Mouse (Mus musculus): ENCODE results near the gene Pi4ka. TPM values are rescaled to one million over a fixed set of nuclear protein-coding genes. Genes with fewer than 3 reads are reported as not detected.

Gene Pi4ka
- polyA plus RNA-seq, 1 experiment = 16.7 TPM

- Histone ChIP-seq H3K4me3 (replicated peaks) (no peak overlapping the region), H3K27me3 (replicated peaks) (peaks cover 3% of the 10 kb centered on the region), H3K36me3 (replicated peaks; ENCODE audit: low read length) (peaks cover 82% of the 10 kb centered on the region), H3K9me3 (no peaks in the 10 kb centered on the region), H3K4me1 (peaks cover 18% of the 10 kb centered on the region)
- TF ChIP-seq FLI1 (IDR thresholded peaks at IDR 0.05; ENCODE audit: low read length) (no peak), GATA1 (IDR thresholded peaks at IDR 0.05; ENCODE audit: borderline replicate concordance, low read length) (no peak)
Measured at GRCm38 (mm10) chr16:17280471-17280870, 125.6 kb downstream of the Pi4ka start.

- no peaks in the 10 kb centered on the region for H3K9me3 ChIP-seq
- TF ChIP-seq FLI1 (IDR thresholded peaks at IDR 0.05; ENCODE audit: low read length) (no peak), GATA1 (IDR thresholded peaks at IDR 0.05; ENCODE audit: borderline replicate concordance, low read length) (no peak)
- peaks cover 53% of the 10 kb centered on the region for H3K36me3 ChIP-seq (replicated peaks; ENCODE audit: low read length)
- H3K27me3 ChIP-seq (replicated peaks) = peaks cover 12% of the 10 kb centered on the region
- peak overlapping the region; percentile 96 for H3K4me3 ChIP-seq (replicated peaks)
- peaks cover 18% of the 10 kb centered on the region for H3K4me1 ChIP-seq
Measured at GRCm38 (mm10) chr16:17277342-17278211, 128.5 kb downstream of the Pi4ka start.

GRCm38 (mm10) chr16:17276164-17277151 lies 129.7 kb downstream of the Pi4ka start:
- peaks cover 42% of the 10 kb centered on the region for H3K36me3 ChIP-seq (replicated peaks; ENCODE audit: low read length)
- TF ChIP-seq GATA1 (IDR thresholded peaks at IDR 0.05; ENCODE audit: borderline replicate concordance, low read length) (no peak), FLI1 (IDR thresholded peaks at IDR 0.05; ENCODE audit: low read length) (no peak)
- peaks cover 14% of the 10 kb centered on the region for H3K27me3 ChIP-seq (replicated peaks)
- H3K4me1 ChIP-seq = peaks cover 18% of the 10 kb centered on the region
- H3K9me3 ChIP-seq = no peaks in the 10 kb centered on the region
- peak overlapping the region; percentile 96 for H3K4me3 ChIP-seq (replicated peaks)

- Histone ChIP-seq H3K9me3 (peaks cover 5% of the 10 kb centered on the region), H3K4me3 (replicated peaks) (peak within 1 kb of the TSS; percentile 96), H3K27me3 (replicated peaks) (peaks cover 16% of the 10 kb centered on the region), H3K36me3 (replicated peaks; ENCODE audit: low read length) (peaks cover 35% of the 10 kb centered on the region), H3K4me1 (peaks cover 18% of the 10 kb centered on the region)
- TF ChIP-seq GATA1 (IDR thresholded peaks at IDR 0.05; ENCODE audit: borderline replicate concordance, low read length) (no peak), FLI1 (IDR thresholded peaks at IDR 0.05; ENCODE audit: low read length) (no peak)
Measured at GRCm38 (mm10) chr16:17275721-17276120, 130.4 kb downstream of the Pi4ka start, which contains the start of gene Tmem191c. TSS of gene Tmem191c (plus strand) at chr16:17276077.

GRCm38 (mm10) chr16:17271856-17272255 lies 134.3 kb downstream of the Pi4ka start:
- Histone ChIP-seq H3K9me3 (peaks cover 13% of the 10 kb centered on the region), H3K27me3 (replicated peaks) (peaks cover 26% of the 10 kb centered on the region), H3K4me3 (replicated peaks) (no peak overlapping the region), H3K36me3 (replicated peaks; ENCODE audit: low read length) (no peaks in the 10 kb centered on the region), H3K4me1 (peaks cover 17% of the 10 kb centered on the region)
- TF ChIP-seq FLI1 (IDR thresholded peaks at IDR 0.05; ENCODE audit: low read length) (no peak), GATA1 (IDR thresholded peaks at IDR 0.05; ENCODE audit: borderline replicate concordance, low read length) (no peak)

GRCm38 (mm10) chr16:17271124-17271523 lies 135.0 kb downstream of the Pi4ka start:
- peaks cover 10% of the 10 kb centered on the region for H3K4me1 ChIP-seq
- TF ChIP-seq GATA1 (IDR thresholded peaks at IDR 0.05; ENCODE audit: borderline replicate concordance, low read length) = no peak
- TF ChIP-seq FLI1 (IDR thresholded peaks at IDR 0.05; ENCODE audit: low read length) = no peak
- peaks cover 26% of the 10 kb centered on the region for H3K27me3 ChIP-seq (replicated peaks)
- peaks cover 13% of the 10 kb centered on the region for H3K9me3 ChIP-seq
- no peaks in the 10 kb centered on the region for H3K36me3 ChIP-seq (replicated peaks; ENCODE audit: low read length)
- H3K4me3 ChIP-seq (replicated peaks) = peak overlapping the region; percentile 64

GRCm38 (mm10) chr16:17269872-17270271 lies 136.2 kb downstream of the Pi4ka start:
- no peaks in the 10 kb centered on the region for H3K36me3 ChIP-seq (replicated peaks; ENCODE audit: low read length)
- H3K4me3 ChIP-seq (replicated peaks) = no peak overlapping the region
- peaks cover 13% of the 10 kb centered on the region for H3K9me3 ChIP-seq
- peaks cover 10% of the 10 kb centered on the region for H3K4me1 ChIP-seq
- peaks cover 29% of the 10 kb centered on the region for H3K27me3 ChIP-seq (replicated peaks)
- TF ChIP-seq FLI1 (IDR thresholded peaks at IDR 0.05; ENCODE audit: low read length) (no peak), GATA1 (IDR thresholded peaks at IDR 0.05; ENCODE audit: borderline replicate concordance, low read length) (no peak)

- Histone ChIP-seq H3K4me1 (peaks cover 10% of the 10 kb centered on the region), H3K27me3 (replicated peaks) (peaks cover 23% of the 10 kb centered on the region), H3K36me3 (replicated peaks; ENCODE audit: low read length) (no peaks in the 10 kb centered on the region), H3K9me3 (peaks cover 13% of the 10 kb centered on the region), H3K4me3 (replicated peaks) (no peak overlapping the region)
- TF ChIP-seq GATA1 (IDR thresholded peaks at IDR 0.05; ENCODE audit: borderline replicate concordance, low read length) = no peak
- TF ChIP-seq FLI1 (IDR thresholded peaks at IDR 0.05; ENCODE audit: low read length) = no peak
Measured at GRCm38 (mm10) chr16:17267937-17268336, 138.2 kb downstream of the Pi4ka start.

GRCm38 (mm10) chr16:17266113-17266512 lies 140.0 kb downstream of the Pi4ka start:
- TF ChIP-seq GATA1 (IDR thresholded peaks at IDR 0.05; ENCODE audit: borderline replicate concordance, low read length) = no peak
- no peak for TF ChIP-seq FLI1 (IDR thresholded peaks at IDR 0.05; ENCODE audit: low read length)

More at GRCm38 (mm10) chr16:17266113-17266512, 140.0 kb downstream of the Pi4ka start:
- Histone ChIP-seq H3K4me3 (replicated peaks) (no peak overlapping the region), H3K9me3 (peaks cover 12% of the 10 kb centered on the region), H3K4me1 (peaks cover 11% of the 10 kb centered on the region), H3K36me3 (replicated peaks; ENCODE audit: low read length) (peaks cover 10% of the 10 kb centered on the region), H3K27me3 (replicated peaks) (peaks cover 18% of the 10 kb centered on the region)
